16 mouse cellular contexts compared by ENCODE assay signal in the genomic region with DNA sequence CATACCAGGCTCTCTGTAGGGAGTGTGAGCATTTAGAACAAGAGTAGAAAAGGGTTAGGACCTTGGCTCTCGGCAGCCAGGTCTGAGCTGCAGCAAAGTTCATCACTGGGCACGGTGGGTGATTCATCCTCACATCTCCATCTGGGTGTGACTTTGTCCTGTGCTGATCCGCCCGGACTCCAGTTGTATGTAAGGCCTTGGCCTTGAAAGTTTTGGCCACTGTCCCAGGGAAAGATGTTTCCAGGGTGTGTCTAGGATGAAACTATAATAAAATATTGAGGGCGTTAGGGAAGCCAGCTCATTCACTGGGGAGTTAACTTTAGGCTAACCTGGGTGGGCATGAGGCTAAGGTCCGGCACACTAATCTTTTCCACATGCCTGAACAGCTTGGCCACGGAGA.
DNase-seq lines count a peak whose midpoint lies in the region; ATAC-seq and TF ChIP-seq lines count a peak whose summit lies in the region.
"Had no signal": no experiment of that assay in that cellular context is flagged by ENCODE, and none has a peak within 500 bp of the region (broad histone marks: within the 10 kb centered on the region; RNA-seq: fewer than 3 reads in every experiment).

No protein-coding gene starts in this region.

- no peaks in the 10 kb centered on the region for H3K27me3 ChIP-seq in heart, embryonic 11.5 days (ENCODE audit: control insufficient read depth, insufficient read depth, low read length)
- H3K27me3 ChIP-seq in midbrain, embryonic 11.5 days (ENCODE audit: control insufficient read depth, insufficient read depth, low read length): no peaks in the 10 kb centered on the region
- no peaks in the 10 kb centered on the region for H3K27me3 ChIP-seq in cerebellum, adult 2 months (ENCODE audit: control insufficient read depth, insufficient read depth, low read length)
- H3K27me3 ChIP-seq: liver, embryonic 12.5 days; neural tube, embryonic 15.5 days had no signal

- no peak for ATAC-seq in heart, embryonic 11.5 days (replicated peaks; ENCODE audit: insufficient number of reproducible peaks, low FRiP score, low TSS enrichment)
- no peak for ATAC-seq in midbrain, embryonic 11.5 days (ENCODE audit: low FRiP score)
- ATAC-seq in CD4-positive, CD25-positive, alpha-beta regulatory T cell, adult 4 months: no peak
- ATAC-seq: activated CD4-positive, CD25-positive, alpha-beta regulatory T cell, adult 4 months; forebrain, embryonic 14.5 days; liver, embryonic 12.5 days had no signal

- no peak overlapping the region for H3K4me2 ChIP-seq in heart, embryonic 11.5 days
- H3K4me2 ChIP-seq in midbrain, embryonic 11.5 days: no peak overlapping the region
- H3K4me2 ChIP-seq: liver, embryonic 12.5 days; neural tube, embryonic 15.5 days had no signal

- no peak overlapping the region for H3K4me3 ChIP-seq in heart, embryonic 11.5 days (ENCODE audit: low read depth, low read length)
- H3K4me3 ChIP-seq in midbrain, embryonic 11.5 days (ENCODE audit: low read depth, low read length): no peak overlapping the region
- no peak overlapping the region for H3K4me3 ChIP-seq in cerebellum, adult 2 months (replicated peaks; ENCODE audit: insufficient read depth, low read depth, low read length)
- H3K4me3 ChIP-seq: liver, embryonic 12.5 days; neural tube, embryonic 15.5 days had no signal

- no peaks in the 10 kb centered on the region for H3K36me3 ChIP-seq in heart, embryonic 11.5 days (ENCODE audit: control insufficient read depth, insufficient read depth, low read length)
- H3K36me3 ChIP-seq in midbrain, embryonic 11.5 days (ENCODE audit: control insufficient read depth, insufficient read depth, low read length): no peaks in the 10 kb centered on the region
- H3K36me3 ChIP-seq: G1E; liver, embryonic 12.5 days; neural tube, embryonic 15.5 days had no signal

- peak; percentile 96 for DNase-seq in heart, adult 11 months
- peak; percentile 26 for DNase-seq in urinary bladder, postnatal 25 days (ENCODE audit: low spot score)
- DNase-seq in urinary bladder, adult 2 months (ENCODE audit: low spot score): no peak
- DNase-seq in lung, postnatal 14 days: peak; percentile 24
- DNase-seq in midbrain, embryonic 11.5 days (ENCODE audit: low spot score, missing footprints): no peak
- no peak for DNase-seq in cerebellum, adult 2 months
- DNase-seq: cerebellum, postnatal 36 days; layer of hippocampus, adult 9-11 months; right cerebral cortex, postnatal 25 days had no signal

- WGBS in heart, embryonic 11.5 days (ENCODE audit: insufficient replicate concordance): 82% methylated on average over 7 of the region's 7 CpGs
- 81% methylated on average over 7 of the region's 7 CpGs for WGBS in midbrain, embryonic 11.5 days
- WGBS in cerebellum, adult 2 months: 68% methylated on average over 7 of the region's 7 CpGs

- H3K9ac ChIP-seq in heart, embryonic 11.5 days (ENCODE audit: low read depth, low read length): no peak overlapping the region
- no peak overlapping the region for H3K9ac ChIP-seq in midbrain, embryonic 11.5 days (ENCODE audit: low read length)
- H3K9ac ChIP-seq: liver, embryonic 12.5 days; neural tube, embryonic 15.5 days had no signal

- no peak for TF ChIP-seq CTCF in cerebellum, adult 2 months (IDR thresholded peaks at IDR 0.05; ENCODE audit: borderline replicate concordance, insufficient read depth, low read depth, low read length)

- no peaks in the 10 kb centered on the region for H3K9me3 ChIP-seq in heart, embryonic 11.5 days (replicated peaks; ENCODE audit: control insufficient read depth, low read length)
- no peaks in the 10 kb centered on the region for H3K9me3 ChIP-seq in midbrain, embryonic 11.5 days (ENCODE audit: control insufficient read depth, low read length)
- H3K9me3 ChIP-seq: G1E; liver, embryonic 12.5 days; neural tube, embryonic 15.5 days had no signal

- no peak overlapping the region for H3K27ac ChIP-seq in heart, embryonic 11.5 days (ENCODE audit: low read depth, low read length)
- H3K27ac ChIP-seq in midbrain, embryonic 11.5 days (ENCODE audit: low read depth, low read length): no peak overlapping the region
- H3K27ac ChIP-seq in cerebellum, adult 2 months (ENCODE audit: insufficient read depth, low read length): no peak overlapping the region
- H3K27ac ChIP-seq: liver, embryonic 12.5 days; neural tube, embryonic 15.5 days had no signal

- TF ChIP-seq POLR2A in cerebellum, adult 2 months (IDR thresholded peaks at IDR 0.05; ENCODE audit: borderline replicate concordance, insufficient read depth, low read length): no peak

- H3K4me1 ChIP-seq in heart, embryonic 11.5 days (ENCODE audit: control insufficient read depth, insufficient read depth, low read length): no peaks in the 10 kb centered on the region
- no peaks in the 10 kb centered on the region for H3K4me1 ChIP-seq in midbrain, embryonic 11.5 days (ENCODE audit: control insufficient read depth, insufficient read depth, low read length)
- H3K4me1 ChIP-seq in cerebellum, adult 2 months (ENCODE audit: control insufficient read depth, insufficient read depth, low read length): no peaks in the 10 kb centered on the region
- H3K4me1 ChIP-seq: liver, embryonic 12.5 days; neural tube, embryonic 15.5 days had no signal

Comparison
In these comparisons a context has a peak if more than half of its experiments do, and no peak if none do; other contexts are left out.
1. DNase-seq: peak in heart, adult 11 months (single experiment), urinary bladder, postnatal 25 days (single experiment) and lung, postnatal 14 days (single experiment); none in urinary bladder, adult 2 months (single experiment), midbrain, embryonic 11.5 days (single experiment) and cerebellum, adult 2 months (0 of 2).